Mouse (Mus musculus) MEL (cell line): Measurements from ENCODE around the gene Gnb3. TPM values are rescaled to one million over a fixed set of nuclear protein-coding genes. Genes with fewer than 3 reads are reported as not detected.

Experiments
- DNase-seq: peaks from one replicate; pipeline ENCODE4 v3.0.0; 2011; ENCODE audit warnings: low read depth, low spot score
- H3K27ac ChIP-seq: 2 replicates; pipeline ENCODE4 v1.5.1; 2012; ENCODE audit warnings: low read depth, mild to moderate bottlenecking, control low read depth, low read length, moderate library complexity; ENCODE audit not compliant: control insufficient read depth
- H3K27me3 ChIP-seq, 2 experiments: fragments of 150-350 bp in 1 of 2; sonication (generic) in 1 of 2; 2 replicates each; pipeline ENCODE4 v1.6.1; 2012; ENCODE audit warnings: low read length in 2 of 2, mild to moderate bottlenecking in 2 of 2, improper control_type of control experiment in 1 of 2, moderate library complexity in 1 of 2; ENCODE audit not compliant: insufficient read depth in 2 of 2, control insufficient read depth in 1 of 2
- H3K36me3 ChIP-seq, 2 experiments: 2 replicates each; pipeline ENCODE4 v1.6.1; 2012 to 2014; ENCODE audit warnings: low read length in 2 of 2, improper control_type of control experiment in 1 of 2, inconsistent platforms in 1 of 2, mild to moderate bottlenecking in 1 of 2; ENCODE audit not compliant: insufficient read depth in 2 of 2, control insufficient read depth in 1 of 2
- H3K4me1 ChIP-seq, 2 experiments: fragments of 150-350 bp in 1 of 2; sonication (generic) in 1 of 2; 2 replicates each; pipeline ENCODE4 v1.6.1; 2012; ENCODE audit warnings: low read length in 2 of 2, improper control_type of control experiment in 1 of 2, mild to moderate bottlenecking in 1 of 2; ENCODE audit not compliant: insufficient read depth in 2 of 2, control insufficient read depth in 1 of 2
- H3K4me3 ChIP-seq, 2 experiments: fragments of 150-350 bp in 1 of 2; sonication (generic) in 1 of 2; 2 replicates each; pipeline ENCODE4 v1.5.1; 2012; ENCODE audit warnings: low read depth in 2 of 2, low read length in 2 of 2, mild to moderate bottlenecking in 2 of 2, moderate library complexity in 2 of 2, control low read depth in 1 of 2, improper control_type of control experiment in 1 of 2; ENCODE audit not compliant: control insufficient read depth in 1 of 2, insufficient read depth in 1 of 2
- H3K79me2 ChIP-seq: 2 replicates; pipeline ENCODE4 v1.6.1; 2012; ENCODE audit warnings: mild to moderate bottlenecking, low read length, moderate library complexity; ENCODE audit not compliant: control insufficient read depth, poor library complexity, insufficient read depth
- H3K9ac ChIP-seq: 2 replicates; pipeline ENCODE4 v1.6.1; 2012; ENCODE audit warnings: low read depth, mild to moderate bottlenecking, control low read depth, low read length, moderate library complexity; ENCODE audit not compliant: control insufficient read depth, poor library complexity, severe bottlenecking
- H3K9me3 ChIP-seq: fragments of 150-350 bp; sonication (generic); replicated peaks from 2 replicates; pipeline ENCODE4 v1.6.1; 2012; ENCODE audit warnings: mild to moderate bottlenecking, low read length, improper control_type of control experiment, moderate library complexity; ENCODE audit not compliant: insufficient read depth
- CHD1 ChIP-seq: IDR thresholded peaks from 2 replicates; pipeline ENCODE4 v1.6.1; 2012; ENCODE audit warnings: low read depth, mild to moderate bottlenecking, inconsistent platforms, low read length, improper control_type of control experiment
- CTCF ChIP-seq, 3 experiments: IDR thresholded peaks in 2 of 3; conservative IDR thresholded peaks in 1 of 3; 2 replicates each; pipeline ENCODE4 v1.5.1; 2011 to 2012; ENCODE audit warnings: low read length in 3 of 3, low read depth in 2 of 3, mild to moderate bottlenecking in 2 of 3, improper control_type of control experiment in 1 of 3, inconsistent platforms in 1 of 3, mixed read lengths in 1 of 3, moderate library complexity in 1 of 3; ENCODE audit not compliant: control insufficient read depth in 1 of 3, insufficient read depth in 1 of 3, poor library complexity in 1 of 3, severe bottlenecking in 1 of 3
- E2F4 ChIP-seq: IDR thresholded peaks from 2 replicates; pipeline ENCODE4 v1.6.1; 2011; ENCODE audit warnings: low read depth, low read length, improper control_type of control experiment, borderline replicate concordance
- ELF1 ChIP-seq: IDR thresholded peaks from 2 replicates; pipeline ENCODE4 v1.6.1; 2014; ENCODE audit warnings: low read depth, mild to moderate bottlenecking, inconsistent platforms, low read length, improper control_type of control experiment, moderate library complexity
- EP300 ChIP-seq, 2 experiments: IDR thresholded peaks; 2 replicates each; pipeline ENCODE4 v1.6.1; 2011; ENCODE audit warnings: improper control_type of control experiment in 2 of 2, low read length in 2 of 2, low read depth in 1 of 2, mild to moderate bottlenecking in 1 of 2
- GABPA ChIP-seq: IDR thresholded peaks from 2 replicates; pipeline ENCODE4 v1.6.1; 2012; ENCODE audit warnings: low read depth, mild to moderate bottlenecking, inconsistent platforms, low read length, improper control_type of control experiment, moderate library complexity
- GATA1 ChIP-seq: IDR thresholded peaks from 2 replicates; pipeline ENCODE4 v1.6.1; 2011; ENCODE audit warnings: low read depth, low read length, improper control_type of control experiment
- MAFK ChIP-seq: IDR thresholded peaks from 2 replicates; pipeline ENCODE4 v1.6.1; 2011; ENCODE audit warnings: low read depth, mild to moderate bottlenecking, low read length, improper control_type of control experiment, borderline replicate concordance
- MXI1 ChIP-seq: IDR thresholded peaks from 2 replicates; pipeline ENCODE4 v1.6.1; 2011; ENCODE audit warnings: mild to moderate bottlenecking, low read depth, low read length, improper control_type of control experiment
- MYB ChIP-seq: IDR thresholded peaks from 2 replicates; pipeline ENCODE4 v1.6.1; 2011; ENCODE audit warnings: mild to moderate bottlenecking, low read depth, low read length, improper control_type of control experiment
- NELFE ChIP-seq: IDR thresholded peaks from 2 replicates; pipeline ENCODE4 v1.6.1; 2011; ENCODE audit warnings: low read depth, low read length, improper control_type of control experiment
- POLR2AphosphoS2 ChIP-seq: IDR thresholded peaks from 2 replicates; pipeline ENCODE4 v1.6.1; 2011; ENCODE audit warnings: low read length, improper control_type of control experiment
- POLR2AphosphoS5 ChIP-seq: IDR thresholded peaks from 2 replicates; pipeline ENCODE4 v1.6.1; 2012; ENCODE audit warnings: low read depth, borderline replicate concordance, mild to moderate bottlenecking, inconsistent platforms, low read length, moderate library complexity, mixed read lengths
- RCOR1 ChIP-seq: IDR thresholded peaks from 2 replicates; pipeline ENCODE4 v1.6.1; 2012; ENCODE audit warnings: low read depth, mild to moderate bottlenecking, inconsistent platforms, low read length, improper control_type of control experiment
- SIN3A ChIP-seq: IDR thresholded peaks from 2 replicates; pipeline ENCODE4 v1.6.1; 2012; ENCODE audit warnings: low read length, improper control_type of control experiment, inconsistent platforms
- TAL1 ChIP-seq: IDR thresholded peaks from 2 replicates; pipeline ENCODE4 v1.6.1; 2012; ENCODE audit warnings: mild to moderate bottlenecking, inconsistent platforms, low read length, moderate library complexity, mixed read lengths
- ZC3H11A ChIP-seq: IDR thresholded peaks from 2 replicates; pipeline ENCODE4 v1.6.1; 2012; ENCODE audit warnings: low read depth, mild to moderate bottlenecking, inconsistent platforms, low read length, improper control_type of control experiment
- ZKSCAN1 ChIP-seq: IDR thresholded peaks from 2 replicates; pipeline ENCODE4 v1.6.1; 2012; ENCODE audit warnings: low read depth, mild to moderate bottlenecking, inconsistent platforms, low read length, improper control_type of control experiment, moderate library complexity
- ZNF384 ChIP-seq: IDR thresholded peaks from 2 replicates; pipeline ENCODE4 v1.6.1; 2012; ENCODE audit warnings: low read depth, mild to moderate bottlenecking, inconsistent platforms, low read length, improper control_type of control experiment
- polyA plus RNA-seq, 2 experiments: library from polyadenylated mRNA; stranded (reverse) in 1 of 2; unstranded in 1 of 2; fragments of >175 nt in 1 of 2; fragments of >200 nt in 1 of 2; gene quantifications; 2 replicates each; pipeline versions ENCODE4 v1.2.1 to v1.2.4; 2012; ENCODE audit warnings: low replicate concordance in 2 of 2, low read depth in 1 of 2; ENCODE audit not compliant: insufficient read length in 2 of 2, insufficient read depth in 1 of 2, missing spikeins in 1 of 2
- total RNA-seq: library from RNA; depleted of rRNA; stranded (reverse); fragments of 300-350 nt; gene quantifications from 2 replicates; pipeline ENCODE4 v1.2.3, GENCODE M21; 2012; rRNA removed

Gnb3 gene
- 0.08 TPM in 1 of 2 replicates, not detected in the other for total RNA-seq
- under 1 TPM in 1 of 2 experiments, not detected in 1; 0.21 TPM for polyA plus RNA-seq

GRCm38 (mm10) chr6:124840241-124841167 is at the start of gene Gnb3:
Gene Gnb3, minus strand, starts transcription at chr6:124840275.
- no peaks in the 10 kb centered on the region for H3K9me3 ChIP-seq
- peaks cover 0 to 9% of the 10 kb centered on the region in 2 experiments; a peak in 3 of 4 replicates for H3K4me1 ChIP-seq
- TF ChIP-seq MAFK: no peak
- peak in 1 of 3 experiments; percentile 24; a peak in 1 of 6 replicates for TF ChIP-seq CTCF (IDR thresholded peaks at IDR 0.05 in 2 of 3, conservative IDR thresholded peaks at IDR 0.05 in 1 of 3; ENCODE audit: control insufficient read depth in 1 of 3, insufficient read depth in 1 of 3, low read depth in 2 of 3, low read length in 3 of 3, poor library complexity in 1 of 3, severe bottlenecking in 1 of 3)
- peak; percentile 42; the same call in 1 of the 2 replicates for TF ChIP-seq GATA1
- no peak for TF ChIP-seq CHD1
- no peak for TF ChIP-seq E2F4
- H3K27me3 ChIP-seq: no peaks in the 10 kb centered on the region
- H3K9ac ChIP-seq: no peak within 1 kb of the TSS
- peak; percentile 43 for DNase-seq
- no peaks in the 10 kb centered on the region for H3K36me3 ChIP-seq
- no peaks in the 10 kb centered on the region for H3K79me2 ChIP-seq
- H3K27ac ChIP-seq: no peak within 1 kb of the TSS
- no peak within 1 kb of the TSS for H3K4me3 ChIP-seq

DNA sequence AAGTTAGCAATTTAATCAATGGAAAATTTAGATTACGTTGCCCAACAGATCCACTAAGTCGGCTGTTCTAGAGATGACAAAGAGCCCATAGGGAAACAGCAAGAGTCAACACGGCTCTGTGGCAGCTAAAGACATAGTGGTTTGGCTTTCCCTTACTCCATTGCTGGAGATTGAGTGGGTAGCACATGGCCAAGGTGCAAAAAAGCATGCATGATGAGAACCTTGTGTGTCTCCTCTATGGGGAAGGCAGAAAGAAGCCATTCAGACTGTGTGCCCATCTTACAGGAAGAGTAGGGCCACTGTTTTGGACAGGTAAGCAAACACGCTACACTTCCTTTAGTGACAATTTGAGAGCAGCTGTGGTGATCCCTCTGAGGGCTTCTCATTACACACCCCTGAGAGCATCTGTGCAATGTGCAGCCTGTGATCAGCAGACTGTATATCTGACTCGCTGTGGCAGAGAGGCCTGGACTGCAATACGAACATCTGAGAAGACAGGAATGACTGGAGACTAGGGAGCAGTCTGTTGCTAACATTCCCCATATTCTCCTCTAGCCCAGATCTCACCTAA is 48.6 kb upstream of the Gnb3 start:
- no peak overlapping the region for H3K9ac ChIP-seq
- peaks cover 5% of the 10 kb centered on the region in 2 experiments for H3K27me3 ChIP-seq
- no peak overlapping the region for H3K4me3 ChIP-seq
- H3K36me3 ChIP-seq: no peaks in the 10 kb centered on the region
- H3K79me2 ChIP-seq: no peaks in the 10 kb centered on the region
- TF ChIP-seq ELF1 (no peak), GATA1 (no peak), MYB (no peak), POLR2AphosphoS2 (no peak), ZKSCAN1 (no peak), GABPA (no peak)
- TF ChIP-seq, all 39 proteins: peak for 0
- Histone ChIP-seq H3K9me3 (no peaks in the 10 kb centered on the region), H3K4me1 (no peaks in the 10 kb centered on the region), H3K27ac (no peak overlapping the region)
- no peak for DNase-seq

DNA sequence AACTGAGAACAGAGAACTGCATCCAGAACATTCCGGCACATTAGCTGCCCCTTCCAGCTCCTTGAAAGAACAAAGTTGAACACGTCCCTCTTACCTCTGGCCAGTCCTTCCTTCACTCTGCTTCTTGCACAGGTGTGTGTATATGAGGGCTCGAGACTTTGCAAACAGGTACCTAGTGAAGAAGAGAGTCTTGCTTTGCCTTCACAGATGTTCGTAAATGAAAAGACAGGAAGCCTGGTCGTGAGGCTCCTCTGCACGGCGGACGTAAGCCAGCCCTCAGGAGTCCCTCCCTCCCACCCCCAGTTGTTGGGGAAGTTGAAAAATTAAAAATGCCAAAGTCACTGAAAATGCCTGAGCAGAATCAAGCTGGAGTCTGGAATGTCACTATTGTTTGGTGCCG is 47.9 kb upstream of the Gnb3 start, which contains the start of gene Cd4:
TSS of gene Cd4 (minus strand) at position 236 of the 400 bp plus-strand sequence.
- TF ChIP-seq ZNF384: no peak
- TF ChIP-seq MXI1: no peak
- no peak for TF ChIP-seq SIN3A
- no peak for TF ChIP-seq POLR2AphosphoS5
- no peak for TF ChIP-seq NELFE
- TF ChIP-seq TAL1: no peak
- no peak for TF ChIP-seq ZC3H11A
- no peak for TF ChIP-seq RCOR1
- TF ChIP-seq EP300 (IDR thresholded peaks at IDR 0.05; ENCODE audit: low read depth in 1 of 2, low read length in 2 of 2): no peak
- Histone ChIP-seq H3K9me3 (no peaks in the 10 kb centered on the region), H3K79me2 (no peaks in the 10 kb centered on the region), H3K9ac (no peak within 1 kb of the TSS), H3K27me3 (peaks cover 3 to 5% of the 10 kb centered on the region in 2 experiments; a peak in 3 of 4 replicates), H3K4me3 (no peak within 1 kb of the TSS), H3K27ac (no peak within 1 kb of the TSS), H3K4me1 (no peaks in the 10 kb centered on the region), H3K36me3 (no peaks in the 10 kb centered on the region)
- no peak for DNase-seq
